Mouse (Mus musculus): ENCODE measurements around the gene Syne1. TPM values are rescaled to one million over a fixed set of nuclear protein-coding genes. Genes with fewer than 3 reads are reported as not detected.

Syne1 gene
- polyA plus RNA-seq, 1 experiment from 2014 or later: 5.2 TPM

- Histone ChIP-seq H3K4me1 (ENCODE audit: insufficient read depth) (no peaks in the 10 kb centered on the region), H3K9ac (replicated peaks) (no peak overlapping the region), H3K27ac (ENCODE audit: low read depth) (no peak overlapping the region), H3K9me3 (ENCODE audit: low read length) (no peaks in the 10 kb centered on the region), H3K4me3 (ENCODE audit: low read depth, low read length) (no peak overlapping the region), H3K36me3 (replicated peaks; ENCODE audit: insufficient read depth, low read length) (peaks cover 43% of the 10 kb centered on the region), H3K27me3 (ENCODE audit: insufficient read depth, low read length) (no peaks in the 10 kb centered on the region), H3K4me2 (ENCODE audit: low read depth, low read length) (no peak overlapping the region)
- DNase-seq: no peak
- WGBS (ENCODE audit: insufficient replicate concordance): 91% methylated on average over 6 of the region's 6 CpGs
- TF ChIP-seq EP300 (IDR thresholded peaks at IDR 0.05; ENCODE audit: low read depth): no peak
- no peak for TF ChIP-seq CTCF (IDR thresholded peaks at IDR 0.05; ENCODE audit: low read depth)
- no peak for ATAC-seq
Observed at GRCm38 (mm10) chr10:5153047-5153446, 398.2 kb downstream of the Syne1 start.

- Histone ChIP-seq H3K36me3 (replicated peaks; ENCODE audit: insufficient read depth, low read length) (peaks cover 50% of the 10 kb centered on the region), H3K4me2 (ENCODE audit: low read depth, low read length) (no peak overlapping the region), H3K4me3 (ENCODE audit: low read depth, low read length) (no peak overlapping the region), H3K27me3 (ENCODE audit: insufficient read depth, low read length) (no peaks in the 10 kb centered on the region), H3K9me3 (ENCODE audit: low read length) (no peaks in the 10 kb centered on the region), H3K4me1 (ENCODE audit: insufficient read depth) (no peaks in the 10 kb centered on the region), H3K9ac (replicated peaks) (no peak overlapping the region), H3K27ac (ENCODE audit: low read depth) (no peak overlapping the region)
- WGBS (ENCODE audit: insufficient replicate concordance): 86% methylated on average over 5 of the region's 5 CpGs
- ATAC-seq (no peak), DNase-seq (no peak)
- TF ChIP-seq CTCF (IDR thresholded peaks at IDR 0.05; ENCODE audit: low read depth): no peak
- TF ChIP-seq EP300 (IDR thresholded peaks at IDR 0.05; ENCODE audit: low read depth): no peak
Observed at GRCm38 (mm10) chr10:5141471-5141870, 409.8 kb downstream of the Syne1 start.

- no peaks in the 10 kb centered on the region for H3K4me1 ChIP-seq (ENCODE audit: insufficient read depth)
- no peak overlapping the region for H3K4me3 ChIP-seq (ENCODE audit: low read depth, low read length)
- no peak overlapping the region for H3K27ac ChIP-seq (ENCODE audit: low read depth)
- H3K36me3 ChIP-seq (replicated peaks; ENCODE audit: insufficient read depth, low read length): peaks cover 38% of the 10 kb centered on the region
- H3K4me2 ChIP-seq (ENCODE audit: low read depth, low read length): no peak overlapping the region
- H3K27me3 ChIP-seq (ENCODE audit: insufficient read depth, low read length): no peaks in the 10 kb centered on the region
- no peak overlapping the region for H3K9ac ChIP-seq (replicated peaks)
- H3K9me3 ChIP-seq (ENCODE audit: low read length): no peaks in the 10 kb centered on the region
- TF ChIP-seq EP300 (IDR thresholded peaks at IDR 0.05; ENCODE audit: low read depth) (no peak), CTCF (IDR thresholded peaks at IDR 0.05; ENCODE audit: low read depth) (no peak)
- DNase-seq (no peak), ATAC-seq (no peak)
- 79% methylated on average over 4 of the region's 4 CpGs for WGBS (ENCODE audit: insufficient replicate concordance)
Observed at GRCm38 (mm10) chr10:5139932-5140264, 411.4 kb downstream of the Syne1 start.

GRCm38 (mm10) chr10:5139246-5139931, 411.9 kb downstream of the Syne1 start:
- Histone ChIP-seq H3K9ac (replicated peaks) (no peak overlapping the region), H3K27me3 (ENCODE audit: insufficient read depth, low read length) (no peaks in the 10 kb centered on the region), H3K4me3 (ENCODE audit: low read depth, low read length) (no peak overlapping the region), H3K4me1 (ENCODE audit: insufficient read depth) (no peaks in the 10 kb centered on the region), H3K27ac (ENCODE audit: low read depth) (no peak overlapping the region), H3K9me3 (ENCODE audit: low read length) (no peaks in the 10 kb centered on the region), H3K36me3 (replicated peaks; ENCODE audit: insufficient read depth, low read length) (peaks cover 36% of the 10 kb centered on the region), H3K4me2 (ENCODE audit: low read depth, low read length) (no peak overlapping the region)
- 82% methylated on average over 3 of the region's 3 CpGs for WGBS (ENCODE audit: insufficient replicate concordance)
- ATAC-seq (no peak), DNase-seq (no peak)
- TF ChIP-seq EP300 (IDR thresholded peaks at IDR 0.05; ENCODE audit: low read depth) (no peak), CTCF (IDR thresholded peaks at IDR 0.05; ENCODE audit: low read depth) (no peak)

- H3K27me3 ChIP-seq (ENCODE audit: insufficient read depth, low read length): no peaks in the 10 kb centered on the region
- TF ChIP-seq EP300 (IDR thresholded peaks at IDR 0.05; ENCODE audit: low read depth) (no peak), CTCF (IDR thresholded peaks at IDR 0.05; ENCODE audit: low read depth) (no peak)
- H3K4me2 ChIP-seq (ENCODE audit: low read depth, low read length): no peak overlapping the region
- no peak for DNase-seq
- H3K9me3 ChIP-seq (ENCODE audit: low read length): no peaks in the 10 kb centered on the region
- WGBS (ENCODE audit: insufficient replicate concordance): 86% methylated on average over 3 of the region's 3 CpGs
- ATAC-seq: no peak
- H3K4me1 ChIP-seq (ENCODE audit: insufficient read depth): no peaks in the 10 kb centered on the region
- no peak overlapping the region for H3K27ac ChIP-seq (ENCODE audit: low read depth)
- H3K9ac ChIP-seq (replicated peaks): no peak overlapping the region
- H3K36me3 ChIP-seq (replicated peaks; ENCODE audit: insufficient read depth, low read length): peaks cover 22% of the 10 kb centered on the region
- H3K4me3 ChIP-seq (ENCODE audit: low read depth, low read length): no peak overlapping the region
Observed at GRCm38 (mm10) chr10:5132050-5132449, 419.2 kb downstream of the Syne1 start.

- H3K9me3 ChIP-seq (ENCODE audit: low read length): no peaks in the 10 kb centered on the region
- TF ChIP-seq EP300 (IDR thresholded peaks at IDR 0.05; ENCODE audit: low read depth) (no peak), CTCF (IDR thresholded peaks at IDR 0.05; ENCODE audit: low read depth) (no peak)
- H3K9ac ChIP-seq (replicated peaks): no peak overlapping the region
- no peak for ATAC-seq
- no peak overlapping the region for H3K4me2 ChIP-seq (ENCODE audit: low read depth, low read length)
- no peaks in the 10 kb centered on the region for H3K4me1 ChIP-seq (ENCODE audit: insufficient read depth)
- 73% methylated on average over 1 of the region's 1 CpGs for whole genome bisulfite sequencing (ENCODE audit: insufficient replicate concordance)
- DNase-seq: no peak
- peaks cover 38% of the 10 kb centered on the region for H3K36me3 ChIP-seq (replicated peaks; ENCODE audit: insufficient read depth, low read length)
- no peak overlapping the region for H3K27ac ChIP-seq (ENCODE audit: low read depth)
- no peak overlapping the region for H3K4me3 ChIP-seq (ENCODE audit: low read depth, low read length)
- no peaks in the 10 kb centered on the region for H3K27me3 ChIP-seq (ENCODE audit: insufficient read depth, low read length)
Observed at GRCm38 (mm10) chr10:5130495-5130894, 420.8 kb downstream of the Syne1 start.

Data from liver, postnatal 0 days (tissue).